Mouse (Mus musculus): Measurements from ENCODE around the gene Zmiz1. TPM values are rescaled to one million over a fixed set of nuclear protein-coding genes. Genes with fewer than 3 reads are reported as not detected.

Zmiz1 gene
- polyA plus RNA-seq, 1 experiment: 63.7 TPM

DNA sequence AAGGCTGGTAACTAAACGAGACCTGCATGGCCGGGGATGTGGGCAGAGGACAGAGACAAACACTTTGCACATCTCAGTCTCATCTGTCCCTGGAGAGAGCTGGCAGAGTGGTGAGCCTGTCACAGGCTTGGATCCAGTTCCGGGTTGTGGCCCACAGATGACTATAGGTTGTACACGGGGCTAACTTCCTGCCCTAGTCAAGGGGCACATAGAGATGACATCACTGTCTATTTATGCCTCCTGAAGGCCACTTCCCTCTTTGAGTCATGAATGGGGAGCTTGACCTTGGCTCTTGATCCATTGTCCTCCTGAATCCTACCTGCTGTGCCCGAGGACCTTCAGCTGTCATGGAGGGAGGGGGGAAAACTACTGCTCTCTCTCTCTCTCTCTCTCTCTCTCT, 25.1 kb downstream of the Zmiz1 start:
- no peak overlapping the region for H3K4me3 ChIP-seq (replicated peaks; ENCODE audit: insufficient read depth, low read depth, low read length)
- peak overlapping the region; percentile 23; the same call in 1 of the 2 replicates for H3K27ac ChIP-seq (ENCODE audit: insufficient read depth, low read length)
- TF ChIP-seq CTCF (IDR thresholded peaks at IDR 0.05; ENCODE audit: borderline replicate concordance, insufficient read depth, low read depth, low read length) (no peak), POLR2A (IDR thresholded peaks at IDR 0.05; ENCODE audit: borderline replicate concordance, insufficient read depth, low read length) (no peak)
- H3K27me3 ChIP-seq (ENCODE audit: control insufficient read depth, insufficient read depth, low read length): no peaks in the 10 kb centered on the region
- peaks cover 79% of the 10 kb centered on the region for H3K4me1 ChIP-seq (ENCODE audit: control insufficient read depth, insufficient read depth, low read length)
- DNase-seq: no peak
- 10% methylated on average over 5 of the region's 5 CpGs for WGBS

DNA sequence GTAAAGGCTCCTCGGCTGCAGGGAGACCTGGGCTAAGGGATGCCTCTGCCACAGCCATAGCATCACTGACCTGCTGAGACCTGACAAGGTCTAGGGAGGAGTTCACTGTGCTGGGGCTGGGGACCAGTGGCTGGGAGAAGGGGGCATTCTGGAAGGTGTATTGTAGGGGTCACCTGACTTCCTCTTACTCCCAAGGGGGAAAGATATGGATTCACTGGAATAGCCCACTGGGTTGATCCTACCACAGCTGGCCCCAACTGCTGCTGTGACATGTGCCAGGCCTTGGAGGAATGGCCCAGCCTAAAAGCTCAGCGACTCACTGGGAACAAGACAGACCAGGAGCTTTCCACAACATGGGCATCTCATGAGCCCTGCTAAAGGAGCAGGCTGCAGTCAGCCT, 27.2 kb downstream of the Zmiz1 start:
- WGBS: 14% methylated on average over 2 of the region's 2 CpGs
- no peak for TF ChIP-seq POLR2A (IDR thresholded peaks at IDR 0.05; ENCODE audit: borderline replicate concordance, insufficient read depth, low read length)
- no peak for TF ChIP-seq CTCF (IDR thresholded peaks at IDR 0.05; ENCODE audit: borderline replicate concordance, insufficient read depth, low read depth, low read length)
- H3K27me3 ChIP-seq (ENCODE audit: control insufficient read depth, insufficient read depth, low read length): no peaks in the 10 kb centered on the region
- DNase-seq: no peak
- peak overlapping the region; percentile 92 for H3K27ac ChIP-seq (ENCODE audit: insufficient read depth, low read length)
- no peak overlapping the region for H3K4me3 ChIP-seq (replicated peaks; ENCODE audit: insufficient read depth, low read depth, low read length)
- peaks cover 80% of the 10 kb centered on the region for H3K4me1 ChIP-seq (ENCODE audit: control insufficient read depth, insufficient read depth, low read length)

DNA sequence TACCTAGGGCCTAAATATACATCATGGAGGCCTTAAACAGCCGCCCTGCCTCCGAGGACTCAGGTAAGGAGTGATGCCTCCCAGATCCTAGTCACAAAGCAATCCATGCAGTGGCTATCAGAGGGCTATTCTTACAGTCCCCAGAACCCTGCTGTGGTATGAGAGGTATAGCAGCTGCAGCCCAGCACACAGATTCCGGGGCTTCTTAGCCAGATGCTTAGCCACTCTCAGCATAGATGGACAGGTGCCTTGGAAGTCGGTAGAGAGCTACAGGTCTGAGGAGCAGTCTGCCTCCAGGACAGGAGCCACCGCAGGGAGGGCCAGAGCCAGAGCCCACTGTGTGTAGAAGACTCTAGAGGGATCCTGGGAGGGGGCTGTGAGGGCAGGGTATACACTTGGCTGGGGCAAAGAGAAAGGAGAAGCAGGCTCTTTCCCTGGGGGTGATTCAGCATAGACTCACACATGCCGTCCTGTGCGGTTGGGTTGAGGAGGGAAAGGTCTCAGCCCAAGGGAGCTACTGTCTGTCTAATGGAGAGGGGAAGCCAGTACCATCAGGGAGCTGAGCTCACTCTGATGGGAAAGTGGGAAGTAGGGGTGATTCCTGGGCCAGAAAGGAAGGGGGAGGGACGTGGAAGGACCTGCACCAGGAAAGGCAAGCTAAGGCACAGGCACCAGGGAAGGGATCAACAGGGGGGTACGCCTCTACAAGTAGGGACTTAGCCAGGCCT, 27.9 kb downstream of the Zmiz1 start:
- Histone ChIP-seq H3K4me3 (replicated peaks; ENCODE audit: insufficient read depth, low read depth, low read length) (no peak overlapping the region), H3K27ac (ENCODE audit: insufficient read depth, low read length) (peak overlapping the region; percentile 92), H3K4me1 (ENCODE audit: control insufficient read depth, insufficient read depth, low read length) (peaks cover 78% of the 10 kb centered on the region), H3K27me3 (ENCODE audit: control insufficient read depth, insufficient read depth, low read length) (no peaks in the 10 kb centered on the region)
- no peak for TF ChIP-seq POLR2A (IDR thresholded peaks at IDR 0.05; ENCODE audit: borderline replicate concordance, insufficient read depth, low read length)
- TF ChIP-seq CTCF (IDR thresholded peaks at IDR 0.05; ENCODE audit: borderline replicate concordance, insufficient read depth, low read depth, low read length): no peak
- DNase-seq: peak; percentile 33 to 55
- WGBS: 30% methylated on average over 9 of the region's 9 CpGs

DNA sequence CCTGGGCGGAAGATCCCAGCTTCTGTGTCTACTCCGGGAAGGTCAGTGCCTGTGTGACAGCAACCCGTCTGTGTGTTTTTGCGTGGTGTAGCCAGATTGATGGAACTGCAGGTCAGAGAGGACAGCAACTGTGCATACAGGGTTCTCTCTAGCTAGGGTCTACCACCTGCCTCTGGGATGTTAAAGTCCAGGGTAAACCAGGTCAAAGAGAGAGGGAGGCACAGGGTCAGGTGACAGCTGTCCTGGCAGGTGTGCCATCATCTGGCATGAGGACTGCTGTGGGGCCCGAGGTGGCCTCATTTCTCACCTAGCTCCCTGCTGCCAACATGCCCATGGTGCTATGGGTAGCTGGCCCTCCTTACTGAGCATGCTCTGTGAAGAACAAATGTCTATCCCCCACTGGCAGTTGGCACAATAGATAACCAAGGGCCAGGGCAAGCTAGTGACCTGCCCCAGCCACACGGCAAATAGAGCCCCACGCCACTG, 28.5 kb downstream of the Zmiz1 start:
- peaks cover 77% of the 10 kb centered on the region for H3K4me1 ChIP-seq (ENCODE audit: control insufficient read depth, insufficient read depth, low read length)
- WGBS: 7% methylated on average over 7 of the region's 7 CpGs

DNA sequence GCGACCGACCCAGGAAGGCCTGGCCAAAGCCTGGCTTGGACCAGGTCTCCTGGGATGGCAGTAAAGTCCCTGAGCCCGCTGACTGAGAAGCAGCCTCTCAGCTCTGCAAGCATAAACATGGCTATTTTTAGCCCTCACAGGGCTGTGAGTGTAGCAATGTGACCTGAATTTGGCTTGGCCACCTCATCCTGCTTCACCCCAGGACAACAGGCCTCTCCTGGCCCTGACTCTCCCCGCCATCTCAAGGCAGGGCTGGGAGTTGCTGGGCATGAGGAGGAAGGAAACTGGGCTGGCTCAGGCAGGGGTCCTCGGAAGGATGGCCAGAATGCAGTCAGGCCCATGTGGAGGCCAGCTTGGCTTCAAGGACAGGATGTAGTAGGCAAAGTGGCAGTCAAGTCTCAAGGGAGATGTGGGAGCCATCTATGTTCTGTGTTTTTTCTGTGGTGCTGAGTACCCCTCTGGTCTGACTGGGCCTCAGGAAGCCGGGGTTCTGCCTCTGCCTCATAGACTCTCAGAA, 29.2 kb downstream of the Zmiz1 start:
- DNase-seq: peak; percentile 84 to 91
- Histone ChIP-seq H3K27me3 (ENCODE audit: control insufficient read depth, insufficient read depth, low read length) (no peaks in the 10 kb centered on the region), H3K4me1 (ENCODE audit: control insufficient read depth, insufficient read depth, low read length) (peaks cover 80% of the 10 kb centered on the region), H3K4me3 (replicated peaks; ENCODE audit: insufficient read depth, low read depth, low read length) (no peak overlapping the region), H3K27ac (ENCODE audit: insufficient read depth, low read length) (peak overlapping the region; percentile 92)
- 0 out of 2 replicates have a peak, but pooled peaks have one; percentile 16 for TF ChIP-seq POLR2A (IDR thresholded peaks at IDR 0.05; ENCODE audit: borderline replicate concordance, insufficient read depth, low read length)
- TF ChIP-seq CTCF (IDR thresholded peaks at IDR 0.05; ENCODE audit: borderline replicate concordance, insufficient read depth, low read depth, low read length): 0 out of 2 replicates have a peak, but pooled peaks have one; percentile 16
- WGBS: 5% methylated on average over 6 of the region's 6 CpGs

More for the DNA sequence above, 28.5 kb downstream of the Zmiz1 start:
- no peak for TF ChIP-seq CTCF (IDR thresholded peaks at IDR 0.05; ENCODE audit: borderline replicate concordance, insufficient read depth, low read depth, low read length)
- TF ChIP-seq POLR2A (IDR thresholded peaks at IDR 0.05; ENCODE audit: borderline replicate concordance, insufficient read depth, low read length): no peak
- peak overlapping the region; percentile 92 for H3K27ac ChIP-seq (ENCODE audit: insufficient read depth, low read length)
- no peak overlapping the region for H3K4me3 ChIP-seq (replicated peaks; ENCODE audit: insufficient read depth, low read depth, low read length)
- H3K27me3 ChIP-seq (ENCODE audit: control insufficient read depth, insufficient read depth, low read length): no peaks in the 10 kb centered on the region
- peak in 1 of 2 experiments; percentile 68 for DNase-seq

DNA sequence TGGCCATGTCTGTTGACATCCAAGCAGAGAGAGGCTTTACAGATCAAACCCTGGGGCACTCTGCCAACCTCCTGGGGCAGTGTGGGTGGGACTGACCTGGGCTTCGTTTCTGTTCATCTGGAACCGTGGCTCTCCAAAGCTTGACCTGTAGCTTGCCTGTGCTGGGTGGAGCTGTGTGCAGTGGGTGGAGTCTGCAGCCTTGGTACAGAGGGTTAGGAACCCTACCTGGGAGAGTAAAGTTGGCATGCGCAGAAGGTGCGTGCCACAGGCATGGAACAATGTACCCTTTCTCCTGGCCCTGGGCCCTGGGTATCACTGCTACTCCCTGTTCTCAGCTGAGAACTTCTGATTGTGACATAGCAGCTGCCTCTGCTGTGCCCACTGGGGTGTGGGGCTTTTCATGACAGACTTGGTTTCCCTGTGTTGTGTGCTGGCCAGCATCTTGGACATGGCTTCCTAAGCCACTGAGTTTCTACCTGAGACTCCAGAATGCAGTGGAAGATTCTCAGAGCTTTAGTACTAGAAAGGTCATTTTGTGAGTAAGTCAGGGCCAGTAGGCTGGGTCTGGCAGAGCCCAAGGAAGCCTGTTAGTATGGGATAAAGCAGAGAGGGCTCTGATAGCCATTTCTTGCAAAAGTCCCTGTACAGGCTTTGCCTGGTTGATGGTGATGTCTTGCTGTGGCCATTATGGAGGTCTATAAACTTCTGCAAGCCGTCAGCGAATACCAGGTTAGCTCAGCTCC, 30.5 kb downstream of the Zmiz1 start:
- Histone ChIP-seq H3K4me3 (replicated peaks; ENCODE audit: insufficient read depth, low read depth, low read length) (no peak overlapping the region), H3K27me3 (ENCODE audit: control insufficient read depth, insufficient read depth, low read length) (no peaks in the 10 kb centered on the region), H3K4me1 (ENCODE audit: control insufficient read depth, insufficient read depth, low read length) (peaks cover 85% of the 10 kb centered on the region), H3K27ac (ENCODE audit: insufficient read depth, low read length) (peak overlapping the region; percentile 92)
- DNase-seq: peak; percentile 75
- TF ChIP-seq POLR2A (IDR thresholded peaks at IDR 0.05; ENCODE audit: borderline replicate concordance, insufficient read depth, low read length) (no peak), CTCF (IDR thresholded peaks at IDR 0.05; ENCODE audit: borderline replicate concordance, insufficient read depth, low read depth, low read length) (no peak)
- WGBS: 25% methylated on average over 6 of the region's 6 CpGs

DNA sequence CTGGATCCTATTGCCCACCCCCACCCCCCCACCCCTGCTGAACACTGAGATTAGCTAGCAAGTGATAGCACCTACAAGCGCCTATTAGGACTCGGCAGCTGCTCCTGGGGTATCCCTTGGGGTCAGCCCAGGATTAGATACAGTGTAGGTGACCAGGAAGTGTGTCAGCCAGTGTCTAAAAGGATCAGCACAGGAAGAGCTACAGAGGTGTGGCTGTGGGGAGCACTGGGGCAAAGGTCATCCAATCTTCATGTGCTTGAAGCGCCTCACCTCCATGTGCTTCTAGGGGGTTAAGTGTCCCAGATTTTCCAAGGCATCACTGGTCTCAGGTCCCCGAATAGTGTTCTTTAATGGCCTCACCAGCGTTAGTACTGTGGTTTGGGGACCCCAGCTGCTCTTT, 33.0 kb downstream of the Zmiz1 start:
- Histone ChIP-seq H3K4me3 (replicated peaks; ENCODE audit: insufficient read depth, low read depth, low read length) (no peak overlapping the region), H3K27ac (ENCODE audit: insufficient read depth, low read length) (no peak overlapping the region), H3K27me3 (ENCODE audit: control insufficient read depth, insufficient read depth, low read length) (no peaks in the 10 kb centered on the region), H3K4me1 (ENCODE audit: control insufficient read depth, insufficient read depth, low read length) (peaks cover 90% of the 10 kb centered on the region)
- DNase-seq: no peak
- TF ChIP-seq CTCF (IDR thresholded peaks at IDR 0.05; ENCODE audit: borderline replicate concordance, insufficient read depth, low read depth, low read length): no peak
- TF ChIP-seq POLR2A (IDR thresholded peaks at IDR 0.05; ENCODE audit: borderline replicate concordance, insufficient read depth, low read length): no peak
- 77% methylated on average over 5 of the region's 5 CpGs for WGBS

Data from cerebellum, adult 2 months (tissue).